Mouse (Mus musculus): Measurements from ENCODE around the gene Lingo3. TPM values are rescaled to one million over a fixed set of nuclear protein-coding genes. Genes with fewer than 3 reads are reported as not detected.

Lingo3 gene
- total RNA-seq, 2 experiments from 2014 or later = not detected

DNA sequence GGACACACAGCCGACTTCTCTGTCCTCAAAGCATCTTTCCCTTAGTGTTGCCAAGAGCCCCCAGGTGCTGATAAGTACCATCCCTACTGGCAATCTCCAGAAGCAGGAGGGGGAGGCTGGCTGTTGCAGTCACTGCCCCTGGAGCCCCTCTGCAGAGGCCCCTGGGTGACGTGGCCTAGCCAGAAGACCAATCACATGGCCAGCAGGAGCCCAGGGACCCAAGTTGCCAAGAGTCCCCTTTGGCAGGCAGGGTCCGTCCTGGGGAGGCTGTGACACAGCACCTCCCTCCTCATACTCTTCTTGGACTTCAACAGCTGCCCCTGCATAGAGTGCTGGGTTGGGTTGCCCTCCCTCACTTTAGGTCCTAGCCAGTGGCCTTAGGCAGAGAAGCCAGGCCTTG is 40.8 kb downstream of the Lingo3 start:
- no peak for ATAC-seq (replicated peaks; ENCODE audit: poor library complexity)

DNA sequence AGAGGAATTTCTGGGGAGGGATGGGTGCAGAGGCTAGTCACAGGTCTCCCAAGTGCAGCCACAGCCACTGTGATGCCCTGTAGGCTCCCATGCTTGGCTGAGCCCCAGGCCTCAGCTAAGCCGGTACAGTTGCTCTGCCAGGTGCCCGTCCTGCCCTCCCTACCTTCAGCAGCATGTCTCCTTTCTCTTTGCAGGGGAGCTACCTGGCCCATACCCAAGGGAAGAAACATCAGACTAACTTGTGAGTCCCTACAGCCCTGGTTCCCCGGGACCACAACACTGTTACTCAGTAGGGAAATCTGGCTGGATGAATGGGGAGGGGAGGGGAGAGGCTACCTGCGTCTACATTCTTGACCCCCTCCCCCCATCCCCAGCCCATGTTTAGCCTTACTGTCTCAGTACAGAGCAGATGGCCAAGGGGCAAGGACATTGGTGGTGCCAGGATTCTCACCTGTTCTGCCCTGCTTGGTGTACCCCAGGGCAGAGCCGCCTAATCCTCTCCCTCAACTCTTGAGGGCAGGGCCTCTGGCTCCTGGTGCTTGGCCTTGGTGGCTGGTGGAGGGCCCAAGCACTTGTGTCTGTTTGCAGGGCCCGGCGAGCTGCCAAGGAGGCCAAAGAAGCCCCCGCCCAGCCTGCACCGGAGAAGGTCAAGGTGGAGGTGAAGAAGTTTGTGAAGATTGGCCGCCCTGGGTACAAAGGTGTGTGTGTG is 41.5 kb downstream of the Lingo3 start:
- ATAC-seq (replicated peaks; ENCODE audit: poor library complexity) = no peak

DNA sequence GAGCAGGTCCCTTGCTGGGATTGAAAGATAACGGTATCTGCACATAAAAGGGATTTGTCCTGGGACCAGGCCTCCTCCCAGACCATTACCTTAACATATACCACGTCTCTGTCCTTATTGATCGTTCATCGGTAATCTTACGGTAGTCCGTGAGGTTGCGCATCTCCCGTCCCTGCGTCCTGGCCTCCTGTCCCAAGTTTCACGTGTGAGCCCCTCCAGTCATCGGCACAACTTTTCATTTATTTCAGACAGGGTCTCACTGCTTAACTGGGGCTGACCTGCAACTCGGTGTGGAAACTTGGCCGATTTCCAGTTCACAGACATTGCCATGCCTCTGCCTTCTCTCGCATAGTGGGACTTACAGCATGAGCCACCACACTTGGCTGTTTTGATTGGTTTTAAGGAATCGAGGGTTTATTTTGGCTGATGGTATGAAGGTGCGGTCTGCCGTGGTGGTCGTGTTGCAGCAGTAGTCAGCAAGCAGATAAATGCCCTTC is 44.7 kb downstream of the Lingo3 start:
- no peak for ATAC-seq (replicated peaks; ENCODE audit: poor library complexity)

DNA sequence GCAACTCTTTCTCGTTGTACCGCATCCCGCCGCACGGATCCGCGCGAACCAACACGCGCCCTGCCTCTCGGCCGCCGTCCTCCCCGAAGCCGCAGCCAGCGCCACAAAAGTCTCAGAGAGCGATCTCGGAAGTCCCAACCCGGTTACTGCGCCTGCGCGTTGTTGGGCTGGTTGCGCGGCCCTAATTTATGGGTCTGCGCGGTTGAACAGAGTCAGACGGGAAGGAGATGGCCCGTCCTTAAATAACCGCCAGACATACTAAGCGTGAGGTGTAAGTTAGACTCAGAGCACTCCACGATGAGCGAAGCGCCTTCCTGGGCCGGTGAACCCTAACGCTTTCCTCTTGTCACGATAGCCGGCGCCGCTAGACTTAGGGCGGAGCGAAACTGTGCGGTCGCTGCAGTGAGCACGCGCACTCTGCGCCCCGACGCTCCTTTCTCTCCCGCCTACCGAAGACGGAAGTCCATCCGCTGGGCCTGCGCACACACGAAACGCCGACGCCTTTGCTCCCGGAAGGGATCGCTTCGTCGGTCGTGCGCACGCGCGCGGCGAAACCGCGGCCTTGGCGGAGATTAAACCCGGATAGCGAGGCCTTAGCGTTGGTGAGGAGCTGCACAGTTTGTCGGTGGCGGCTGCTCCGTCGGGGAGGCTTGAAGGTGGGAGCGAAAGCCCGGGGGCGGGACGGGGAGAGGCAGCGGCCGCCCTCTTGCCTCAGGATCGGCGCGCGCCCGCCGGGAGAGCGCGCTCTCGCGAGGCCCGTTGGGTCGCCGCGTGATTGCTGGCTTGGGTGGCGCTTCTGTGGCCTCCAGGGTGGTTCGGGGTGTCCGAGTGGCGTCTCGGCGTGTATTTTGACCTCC is 45.5 kb downstream of the Lingo3 start, which contains the start of the genes Sf3a2 and Plekhj1:
TSS of gene Sf3a2 (plus strand) at position 49 of the 857 bp plus-strand sequence.
TSS of gene Plekhj1 (minus strand) at position 477 of the 857 bp plus-strand sequence.
- ATAC-seq (replicated peaks; ENCODE audit: poor library complexity) = peak; percentile 84

DNA sequence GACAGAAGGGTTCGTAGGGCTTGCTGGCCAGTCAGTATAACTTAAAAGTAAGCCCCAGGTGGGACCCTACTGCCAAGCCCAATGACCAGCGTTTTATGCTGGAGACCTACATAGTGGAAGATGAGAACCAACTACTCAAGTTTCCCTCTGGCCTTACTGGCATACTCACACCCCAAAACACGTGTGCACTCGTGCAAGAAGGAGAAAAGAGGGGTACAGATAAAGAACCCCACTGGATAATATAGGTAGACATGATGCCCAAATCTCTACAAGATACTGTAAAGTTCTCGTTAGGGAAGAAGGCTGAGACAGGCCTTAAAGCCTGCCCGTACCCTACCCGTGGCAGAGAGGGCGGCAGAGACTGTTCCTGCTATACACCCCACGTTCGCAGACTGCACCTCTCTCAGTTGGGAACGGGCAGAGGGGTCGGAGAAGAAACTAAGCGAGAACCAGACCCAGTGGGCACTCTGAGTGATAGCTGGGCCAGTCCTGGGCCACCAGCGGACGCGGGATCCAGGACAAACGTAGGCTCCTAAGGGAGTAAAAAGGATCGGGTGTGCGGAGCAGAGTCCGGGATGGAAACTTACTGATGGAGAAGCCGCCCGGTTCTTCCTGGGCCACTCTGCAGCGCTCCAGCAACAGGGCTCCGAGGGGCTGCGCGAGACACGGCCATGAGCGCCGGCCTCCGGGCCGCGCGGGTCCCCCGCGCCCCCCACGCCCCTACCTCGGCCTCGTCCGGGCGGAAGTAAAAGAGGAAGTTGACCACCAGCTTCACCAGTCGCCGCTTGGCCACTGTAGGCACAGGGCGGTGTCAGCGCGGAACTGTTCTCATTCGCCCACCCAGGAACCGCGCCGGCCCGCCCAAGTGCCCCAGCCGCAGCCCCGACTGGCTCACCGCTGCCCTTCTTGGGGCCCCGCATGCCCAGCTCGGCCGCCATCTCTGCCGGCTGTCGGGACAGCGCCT is 46.4 kb downstream of the Lingo3 start:
- ATAC-seq (replicated peaks; ENCODE audit: poor library complexity) = peak; percentile 32

DNA sequence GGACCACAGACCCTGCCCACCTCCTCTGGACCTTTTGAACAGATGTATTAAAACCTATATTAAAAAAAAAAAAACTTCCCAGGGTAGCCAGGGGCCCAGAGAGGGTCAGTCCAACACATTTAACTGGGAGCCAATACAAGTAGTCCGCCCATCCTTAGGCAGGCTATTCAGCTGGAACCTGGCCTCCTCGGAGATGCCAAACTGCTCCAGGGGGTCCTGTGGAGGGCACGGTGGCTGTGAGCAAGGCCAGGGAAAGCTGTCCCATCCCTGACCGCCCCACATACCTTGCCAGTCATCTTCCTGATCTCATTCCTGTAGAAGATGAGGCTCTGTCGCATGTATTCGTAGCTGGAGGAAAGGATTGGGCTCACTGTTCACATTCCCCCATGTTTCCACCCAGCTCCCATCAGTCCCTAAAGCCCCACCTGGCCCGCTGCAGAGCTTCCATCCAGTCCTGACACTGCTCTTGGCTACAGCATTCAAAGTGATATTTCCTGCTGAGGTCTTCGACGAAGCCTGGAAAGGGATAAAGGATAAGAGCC is 47.5 kb downstream of the Lingo3 start:
- ATAC-seq (replicated peaks; ENCODE audit: poor library complexity) = no peak

DNA sequence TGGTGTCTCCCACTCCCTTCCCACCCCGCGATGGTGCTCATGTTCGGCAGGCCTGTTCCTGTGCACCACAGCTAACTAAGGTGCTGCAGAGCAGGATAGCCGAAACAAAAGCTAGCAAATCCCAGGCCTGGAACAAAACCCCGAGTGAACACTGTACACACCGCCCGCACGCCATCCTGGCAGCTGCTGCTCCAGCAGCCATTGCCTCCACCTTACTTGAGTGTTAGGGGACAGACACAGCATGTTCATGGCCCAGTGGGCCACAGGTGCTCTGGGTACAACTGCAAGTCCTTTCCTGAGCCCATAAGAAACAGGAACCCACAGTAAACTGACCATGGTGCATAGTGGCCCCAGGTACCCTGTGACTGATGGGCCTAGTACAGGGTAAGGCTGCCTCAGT is 49.1 kb downstream of the Lingo3 start:
- no peak for ATAC-seq (replicated peaks; ENCODE audit: poor library complexity)

DNA sequence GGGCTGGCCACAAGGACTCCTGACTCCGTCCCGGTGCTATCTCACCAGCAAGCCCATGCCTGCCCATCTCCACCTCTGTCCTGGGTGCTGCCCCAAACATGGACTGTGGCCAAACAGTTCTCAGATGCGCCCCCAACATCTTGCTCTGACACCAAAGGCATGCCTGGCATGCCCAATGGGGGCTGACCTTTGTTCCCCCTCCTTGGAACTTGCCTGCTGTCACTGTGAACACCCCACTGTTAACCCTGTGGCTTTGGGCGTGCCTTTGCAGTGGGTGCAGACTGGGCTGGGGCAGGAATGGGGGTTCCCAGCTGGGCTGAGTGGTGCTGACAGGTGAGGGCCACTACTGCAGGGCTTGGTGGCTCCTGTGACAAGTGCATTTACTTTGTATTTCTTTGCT is 50.0 kb downstream of the Lingo3 start:
- no peak for ATAC-seq (replicated peaks; ENCODE audit: poor library complexity)

DNA sequence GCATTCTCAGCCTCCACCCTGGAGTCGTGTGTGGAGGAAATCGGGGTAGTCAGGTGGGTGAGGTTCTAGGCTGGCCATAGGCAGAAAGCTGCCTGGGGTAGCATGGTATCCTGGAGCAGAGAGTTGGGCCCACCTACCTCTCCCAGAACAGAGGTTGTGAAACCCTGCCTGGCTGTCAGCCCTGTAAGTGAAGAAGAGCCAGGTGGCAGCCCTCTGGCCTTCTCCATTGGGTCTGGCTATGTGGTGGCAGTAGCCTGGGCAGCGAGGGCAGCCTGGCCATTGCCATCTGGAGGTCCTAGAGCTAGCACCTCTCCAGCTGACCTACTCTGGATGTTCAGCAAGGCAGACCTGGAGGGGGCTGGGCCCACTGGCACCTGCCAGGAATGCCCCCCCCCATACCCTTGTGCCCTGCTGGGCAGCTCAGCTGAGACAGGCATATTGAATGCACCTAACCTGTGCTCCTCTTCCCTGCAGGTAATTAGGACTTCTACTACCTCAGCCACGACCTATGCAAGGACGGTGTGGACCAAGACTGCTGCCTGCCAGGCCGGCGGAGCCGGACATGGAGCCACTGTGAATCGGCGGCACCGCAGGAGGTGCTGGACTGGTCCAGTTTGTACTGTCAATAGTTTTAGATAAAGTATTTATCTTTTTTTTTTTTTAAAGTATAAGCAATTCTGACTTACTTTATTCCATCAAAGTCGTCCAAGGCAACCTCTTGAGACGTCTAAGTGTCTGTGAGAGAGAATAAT is 50.6 kb downstream of the Lingo3 start:
- no peak for ATAC-seq (replicated peaks; ENCODE audit: poor library complexity)

DNA sequence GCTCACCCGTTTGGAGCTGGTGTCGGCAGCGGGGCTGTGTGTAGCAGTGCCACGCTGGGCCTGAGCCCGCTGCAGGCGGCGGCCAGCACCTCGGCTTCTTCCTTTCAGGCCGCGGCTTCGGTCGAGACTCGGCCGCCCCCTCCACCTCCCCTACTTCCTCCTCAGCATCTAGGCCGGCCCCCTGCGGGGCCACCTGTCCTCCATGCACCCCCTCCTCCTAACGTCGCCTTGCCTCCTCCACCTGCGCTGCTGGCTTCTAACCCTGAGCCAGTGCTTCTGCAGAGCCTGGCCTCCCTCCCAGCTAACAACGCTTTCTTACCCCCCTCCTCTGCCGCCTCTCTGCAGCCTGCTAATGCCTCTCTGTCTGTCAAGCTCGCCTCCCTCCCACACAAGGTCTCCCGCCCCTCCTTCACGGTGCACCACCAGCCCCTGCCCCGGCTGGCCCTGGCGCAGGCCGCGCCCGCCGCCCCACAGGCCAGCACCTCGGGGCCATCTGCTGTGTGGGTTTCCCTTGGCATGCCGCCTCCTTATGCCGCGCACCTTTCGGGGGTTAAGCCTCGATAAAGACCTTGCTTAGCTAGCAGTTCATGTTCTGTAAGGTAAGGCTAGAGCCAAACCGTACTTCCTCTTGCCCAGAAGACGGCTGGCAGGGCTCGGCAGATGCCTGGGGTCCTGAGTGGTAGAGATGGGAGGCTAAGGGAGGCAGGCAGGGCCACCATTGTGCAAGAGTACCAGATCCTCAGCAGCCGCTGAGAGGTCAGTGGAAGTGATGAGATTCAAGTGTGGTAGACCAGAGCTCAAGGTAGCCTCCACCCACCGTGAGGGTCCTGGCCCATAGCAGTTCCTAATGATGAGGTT is 51.4 kb downstream of the Lingo3 start:
- ATAC-seq (replicated peaks; ENCODE audit: poor library complexity) = peak; percentile 9

DNA sequence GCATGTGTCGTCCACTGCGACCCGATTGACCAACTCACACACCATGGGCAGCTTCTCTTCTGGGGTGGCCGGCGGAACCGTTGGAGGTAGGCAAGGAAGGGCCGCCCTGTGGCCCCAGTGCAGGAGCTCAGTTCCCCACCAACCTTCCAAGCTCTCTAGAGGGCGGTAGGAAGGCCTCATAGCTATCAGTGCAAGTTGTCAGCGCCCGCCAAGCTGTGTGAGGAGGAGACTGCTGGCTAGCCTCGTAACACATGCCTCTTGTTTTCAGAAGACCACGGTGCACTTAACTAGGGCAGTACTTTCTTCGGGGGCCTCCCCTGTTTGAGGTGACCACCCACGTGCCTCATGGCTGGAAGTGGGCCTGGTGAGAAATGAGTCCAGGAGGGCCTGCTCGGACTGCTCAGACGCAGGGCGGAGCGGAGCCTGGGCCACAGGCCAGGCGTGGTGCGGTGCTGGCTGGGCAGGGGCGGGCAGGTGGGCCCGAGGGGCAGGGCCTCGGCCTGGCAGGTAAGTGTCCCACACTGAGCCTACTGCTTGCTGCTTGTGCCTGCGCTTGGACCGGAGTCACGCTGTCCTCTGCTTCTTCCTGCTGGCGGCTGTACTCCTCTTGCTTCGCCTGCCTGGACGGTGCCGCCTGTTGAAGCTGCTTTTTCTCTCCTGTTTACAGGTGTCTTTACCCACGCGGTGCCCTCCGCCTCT is 52.2 kb downstream of the Lingo3 start:
- ATAC-seq (replicated peaks; ENCODE audit: poor library complexity) = peak; percentile 38

DNA sequence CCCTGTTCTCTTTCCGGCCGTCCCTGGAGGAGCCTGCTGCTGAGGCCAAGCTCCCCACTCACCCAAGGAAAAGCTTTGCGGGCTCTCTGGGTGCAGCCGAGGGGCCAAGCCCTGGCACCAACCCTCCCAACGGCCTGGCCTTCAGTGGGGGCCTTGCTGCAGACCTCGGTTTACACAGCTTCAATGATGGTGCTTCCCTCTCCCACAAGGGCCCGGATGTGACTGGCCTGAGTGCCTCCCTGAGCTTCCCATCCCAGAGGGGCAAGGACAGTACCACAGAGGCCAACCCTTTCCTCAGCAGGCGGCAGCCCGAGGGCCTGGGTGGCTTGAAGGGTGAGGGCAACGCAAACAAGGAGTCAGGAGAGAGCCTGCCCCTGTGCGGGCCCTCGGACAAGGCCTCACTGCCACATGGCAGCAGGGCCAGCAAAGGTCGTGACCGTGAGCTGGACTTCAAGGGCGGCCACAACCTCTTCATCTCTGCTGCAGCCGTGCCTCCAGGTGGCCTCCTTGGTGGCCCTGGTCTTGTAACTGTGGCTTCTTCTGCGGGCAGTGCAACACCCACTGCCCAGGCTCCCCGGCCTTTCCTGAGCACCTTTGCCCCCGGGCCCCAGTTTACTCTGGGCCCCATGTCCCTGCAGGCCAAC is 53.0 kb downstream of the Lingo3 start:
- ATAC-seq (replicated peaks; ENCODE audit: poor library complexity) = no peak

DNA sequence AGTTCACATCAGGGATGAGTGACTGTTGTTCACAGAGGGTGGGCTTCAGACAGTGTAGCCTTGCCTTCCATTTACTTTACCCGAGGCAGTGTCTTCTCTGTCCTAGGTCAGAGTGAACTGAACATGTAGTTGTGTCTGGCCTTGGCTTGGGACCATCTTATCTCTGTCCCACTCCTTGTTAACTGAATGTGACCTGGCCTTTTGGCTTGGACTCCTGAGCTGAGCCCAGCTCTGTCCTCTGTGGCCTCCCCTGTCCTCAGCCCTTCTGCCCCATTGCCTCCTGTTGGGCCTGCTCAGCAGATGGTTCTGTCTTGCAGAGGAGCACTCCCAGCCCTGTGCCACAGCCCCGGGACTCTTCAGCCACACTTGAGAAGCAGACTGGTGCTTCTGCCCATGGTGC is 56.3 kb downstream of the Lingo3 start:
- no peak for ATAC-seq (replicated peaks; ENCODE audit: poor library complexity)

DNA sequence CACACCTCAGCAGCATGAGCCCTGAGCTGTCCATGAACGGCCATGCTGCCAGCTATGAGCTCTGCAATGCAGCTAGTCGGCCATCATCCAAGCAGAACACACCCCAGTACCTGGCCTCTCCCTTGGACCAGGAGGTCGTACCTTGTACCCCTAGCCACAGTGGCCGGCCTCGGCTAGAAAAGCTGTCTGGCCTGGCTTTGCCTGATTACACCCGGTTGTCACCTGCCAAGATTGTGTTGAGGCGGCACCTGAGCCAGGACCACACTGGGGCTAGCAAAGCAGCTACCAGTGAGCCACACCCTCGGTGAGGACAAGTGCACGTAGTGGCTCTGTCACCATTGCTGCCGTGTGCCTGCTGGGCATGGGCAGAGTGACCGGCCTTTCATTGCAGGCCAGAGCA is 57.9 kb downstream of the Lingo3 start:
- ATAC-seq (replicated peaks; ENCODE audit: poor library complexity) = no peak

DNA sequence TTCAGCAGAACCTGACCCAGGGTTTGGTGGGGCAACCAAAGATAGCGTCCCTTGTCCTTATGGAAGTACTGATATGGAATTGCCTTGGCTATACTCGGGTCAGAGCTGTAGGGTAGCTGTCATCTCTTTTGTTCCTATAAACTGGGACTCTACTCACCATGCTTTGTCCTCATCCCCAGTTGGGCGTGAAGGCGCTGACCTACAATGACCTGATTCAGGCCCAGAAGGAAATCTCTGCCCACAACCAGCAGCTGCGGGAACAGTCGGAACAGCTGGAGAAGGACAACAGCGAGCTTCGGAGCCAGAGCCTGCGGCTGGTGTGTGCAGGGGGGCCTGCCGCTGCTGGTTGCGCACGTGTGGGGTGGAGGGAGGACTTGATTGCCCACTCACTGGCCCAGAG is 59.0 kb downstream of the Lingo3 start:
- no peak for ATAC-seq (replicated peaks; ENCODE audit: poor library complexity)

DNA sequence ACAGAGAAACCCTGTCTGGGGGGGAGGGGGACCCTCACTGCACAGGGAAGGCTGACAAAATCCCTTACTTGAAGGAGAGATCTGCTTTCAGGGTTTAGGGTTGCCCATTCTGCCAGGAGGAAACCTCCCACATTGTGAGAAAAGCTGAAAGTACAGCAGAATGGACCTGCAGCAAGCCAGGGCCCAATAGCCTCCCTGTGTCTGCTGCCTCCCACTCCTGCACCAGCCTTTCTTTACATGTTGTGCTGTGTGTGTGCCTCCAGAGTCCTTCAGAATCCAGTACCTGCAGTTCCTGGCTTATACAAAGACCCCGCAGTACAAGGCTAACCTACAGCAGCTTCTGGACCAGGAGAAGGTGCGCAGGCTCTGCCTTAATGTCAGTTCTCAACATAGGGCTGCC is 59.5 kb downstream of the Lingo3 start:
- ATAC-seq (replicated peaks; ENCODE audit: poor library complexity) = no peak
